Mouse (Mus musculus): ENCODE results near the gene Efnb3. TPM values are rescaled to one million over a fixed set of nuclear protein-coding genes. Genes with fewer than 3 reads are reported as not detected.
"Not testable (repeated sequence)": the region's sequence is repeated elsewhere in the genome, so short reads cannot be mapped to it uniquely, and the experiment has no call there.

The Efnb3 gene
- total RNA-seq, 2 experiments from 2014 or later, result 64.1 to 71.6 TPM

DNA sequence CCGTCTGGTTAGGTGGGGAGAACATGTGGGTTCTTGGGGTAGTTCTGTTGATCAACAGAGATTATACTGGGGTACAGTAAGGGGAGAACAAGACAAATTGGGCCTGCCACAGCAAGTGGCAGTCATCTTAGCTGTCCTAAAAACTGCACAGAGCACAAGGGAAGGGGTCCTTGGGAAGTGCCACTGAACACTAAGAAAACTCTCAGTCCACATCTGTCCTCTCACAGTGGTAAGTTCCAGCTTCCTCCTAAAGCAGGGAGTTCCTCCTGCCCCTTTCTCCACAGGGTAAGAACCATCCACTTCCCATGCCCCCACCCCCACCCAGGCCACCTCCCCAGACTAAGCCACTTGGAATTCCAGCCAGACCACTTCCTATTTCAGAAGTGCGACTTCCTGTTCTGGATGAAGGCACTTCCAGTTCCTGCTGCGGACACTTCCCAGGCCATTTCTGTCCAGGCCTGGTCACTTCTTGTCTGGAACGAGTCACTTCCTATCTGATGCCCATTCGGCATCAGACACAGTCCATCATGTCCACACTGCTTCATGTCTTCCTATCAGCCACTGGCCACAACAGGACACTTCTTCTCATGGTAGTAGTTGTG lies 5.4 kb downstream of the Efnb3 start:
- intact Hi-C loops (cut with DNase I), result no loop called here
- DNase-seq (ENCODE audit: low spot score), result no peak

- DNase-seq (ENCODE audit: low spot score), result no peak
- intact Hi-C loops (cut with DNase I), result no loop called here
These were observed 6.7 kb downstream of the Efnb3 start for GRCm38 (mm10) chr11:69553341-69553721.

DNA sequence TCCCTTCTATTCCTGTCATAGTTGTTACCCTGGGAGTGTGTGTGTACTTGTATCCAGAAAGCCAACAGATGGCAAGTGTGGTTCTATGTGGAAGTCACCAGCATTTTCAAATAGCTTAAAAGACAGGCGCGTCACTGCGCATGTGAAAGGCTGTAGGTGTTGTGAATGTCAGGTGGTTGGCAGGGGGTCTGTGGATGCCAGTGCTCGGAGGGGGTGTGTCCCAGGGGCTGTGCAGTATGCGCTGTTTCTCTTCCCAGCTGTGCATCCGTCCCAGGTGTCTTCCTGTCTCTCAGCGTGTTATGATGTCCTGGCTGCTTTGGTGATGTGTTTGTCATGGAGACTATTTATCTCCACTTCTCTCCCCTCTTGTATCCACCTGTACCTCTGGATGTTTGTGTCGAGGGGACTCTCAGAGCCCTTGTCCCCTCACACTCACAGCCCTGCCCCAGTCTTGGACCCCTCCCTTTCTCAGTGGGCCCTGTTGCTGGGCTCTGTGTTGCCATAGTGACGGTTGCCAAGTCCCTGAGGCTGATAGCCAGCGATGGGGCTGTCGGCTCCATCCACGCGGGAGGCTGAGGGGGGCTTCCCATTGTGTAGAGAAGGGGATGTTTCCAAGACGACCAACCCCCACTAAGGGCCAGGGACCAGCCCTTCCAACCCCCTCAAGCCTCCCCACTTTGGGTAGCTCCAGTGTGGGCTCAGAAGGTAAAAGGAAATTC lies 7.2 kb downstream of the Efnb3 start:
- intact Hi-C loops (cut with DNase I), result no loop called here
- no peak for DNase-seq (ENCODE audit: low spot score)

DNA sequence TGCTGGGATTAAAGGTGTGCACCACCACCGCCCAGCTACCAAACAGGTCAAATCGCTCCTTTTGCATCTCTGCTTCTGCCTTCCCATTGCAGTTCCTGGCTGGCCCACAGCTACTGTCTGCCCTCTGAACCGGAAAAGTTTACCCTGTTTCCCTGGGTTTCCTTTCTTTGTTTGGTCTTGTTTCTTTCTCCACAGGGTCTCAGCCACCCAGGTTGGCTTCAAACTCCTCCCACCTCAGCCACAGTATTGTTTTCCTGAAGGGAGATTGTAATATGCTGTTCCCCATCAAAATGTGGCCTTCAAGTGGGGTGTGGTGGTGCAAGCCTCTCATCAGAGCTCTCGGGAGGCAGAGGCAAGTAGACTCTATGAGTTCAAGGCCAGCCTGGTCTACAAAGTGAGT lies 8.7 kb downstream of the Efnb3 start:
- intact Hi-C loops (cut with DNase I), result no loop called here
- no peak for DNase-seq (ENCODE audit: low spot score)

DNA sequence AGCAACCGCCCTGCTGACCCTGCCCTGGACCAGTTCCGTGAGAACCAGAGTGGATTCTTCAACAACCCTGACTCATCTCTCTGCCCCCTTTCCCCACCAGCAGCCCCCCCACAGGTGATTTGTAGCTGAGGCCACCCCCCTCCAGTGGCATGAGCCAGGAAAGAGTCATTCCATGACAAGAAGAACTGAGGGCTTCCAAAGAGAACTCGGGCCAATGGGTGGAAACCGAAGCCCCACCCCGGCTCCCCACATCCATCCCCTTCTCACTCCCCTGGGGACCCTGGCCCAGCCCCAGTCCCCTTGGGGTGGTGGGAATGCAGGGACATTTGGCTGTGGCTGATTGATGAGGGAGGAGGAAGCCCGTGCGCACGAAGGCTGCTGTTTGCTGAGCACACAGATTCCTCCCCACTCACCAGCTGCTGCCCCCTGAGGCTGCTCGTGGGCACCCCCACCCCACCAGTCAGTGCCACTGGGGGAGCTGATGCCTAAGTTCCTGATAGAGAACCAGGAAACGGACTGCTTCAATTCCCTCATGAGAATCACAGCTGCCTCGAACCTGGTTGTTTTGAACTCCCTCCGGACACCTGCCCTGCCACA lies 10.8 kb downstream of the Efnb3 start, which contains the start of gene Dnah2:
TSS of gene Dnah2 (minus strand) at position 51 of the 597 bp plus-strand sequence.
- intact Hi-C loops (cut with DNase I), result loop anchor here (2.0 kb wide), 1 partner anchor 28 kb away; no protein-coding TSS in a partner anchor
- DNase-seq (ENCODE audit: low spot score), result no peak

DNA sequence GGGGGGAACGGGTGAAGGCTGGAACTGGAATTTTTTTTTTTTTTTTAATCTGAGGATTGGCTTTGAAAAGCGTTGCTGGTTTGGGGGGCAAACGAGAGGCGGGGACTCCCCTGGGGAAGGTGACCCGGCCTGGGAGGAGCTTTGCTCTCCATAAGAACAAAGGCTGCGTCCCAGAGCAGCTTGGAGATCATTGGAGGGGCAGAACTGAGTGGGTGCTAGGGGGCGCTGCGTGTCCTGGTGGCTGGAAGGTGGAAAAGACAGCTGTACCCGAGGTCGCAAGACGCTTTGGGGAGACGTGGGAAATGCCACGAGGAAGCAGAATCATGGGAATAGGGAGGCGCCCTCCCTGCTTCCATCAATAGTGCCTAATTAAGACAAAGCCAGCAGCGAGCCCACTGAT lies 12.9 kb downstream of the Efnb3 start:
- no peak for DNase-seq (ENCODE audit: low spot score)
- intact Hi-C loops (cut with DNase I), result loop anchor here (2.0 kb wide), 1 partner anchor 66 kb away; no protein-coding TSS in a partner anchor

DNA sequence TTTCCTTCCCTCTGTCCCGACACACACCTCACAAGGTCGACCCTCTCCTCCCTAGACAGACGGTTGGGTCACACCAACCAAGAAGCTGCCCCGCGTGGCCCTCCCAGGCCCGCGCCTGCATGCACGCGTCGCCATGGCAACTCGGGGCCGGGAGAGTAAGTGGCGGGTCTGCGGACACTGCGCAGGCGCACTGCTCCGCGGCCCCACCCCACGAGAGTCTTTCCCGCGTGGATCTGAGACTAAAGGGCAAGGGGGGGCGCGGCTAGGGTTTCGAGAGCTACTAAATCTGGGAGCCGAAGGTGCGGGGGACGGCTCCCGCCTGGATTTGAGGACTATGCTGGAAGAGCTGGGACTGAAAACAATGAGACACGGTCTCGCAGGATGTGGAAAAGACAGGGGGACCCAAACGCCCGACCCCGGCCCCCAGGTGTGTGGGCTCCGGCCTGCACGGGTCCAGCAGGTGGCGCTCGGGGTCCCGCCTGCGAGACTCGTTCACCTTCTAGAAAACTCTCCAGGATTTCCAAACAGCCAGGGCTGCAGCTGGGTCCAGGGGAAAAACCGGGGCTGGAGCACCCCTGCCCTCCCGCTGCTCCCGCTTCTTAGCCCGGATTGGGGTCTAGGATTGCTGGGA lies 13.5 kb downstream of the Efnb3 start:
- peak; percentile 45 for DNase-seq (ENCODE audit: low spot score)
- intact Hi-C loops (cut with DNase I), result loop anchor here (2.0 kb wide), 1 partner anchor 66 kb away; no protein-coding TSS in a partner anchor

GRCm38 (mm10) chr11:69545957-69546356 lies 14.0 kb downstream of the Efnb3 start:
- DNase-seq (ENCODE audit: low spot score), result no peak
- intact Hi-C loops (cut with DNase I), result loop anchor here (2.0 kb wide), 1 partner anchor 67 kb away; no protein-coding TSS in a partner anchor

- intact Hi-C loops (cut with DNase I), result no loop called here
These were observed 16.4 kb downstream of the Efnb3 start for GRCm38 (mm10) chr11:69543598-69543997.

GRCm38 (mm10) chr11:69541741-69542140 lies 18.3 kb downstream of the Efnb3 start:
- intact Hi-C loops (cut with DNase I); DNase-seq (ENCODE audit: low spot score): not testable (repeated sequence)

More at GRCm38 (mm10) chr11:69543598-69543997, 16.4 kb downstream of the Efnb3 start:
- no peak for DNase-seq (ENCODE audit: low spot score)

- no peak for DNase-seq (ENCODE audit: low spot score)
- intact Hi-C loops (cut with DNase I), result no loop called here
These were observed 19.3 kb downstream of the Efnb3 start for GRCm38 (mm10) chr11:69540700-69541099.

DNA sequence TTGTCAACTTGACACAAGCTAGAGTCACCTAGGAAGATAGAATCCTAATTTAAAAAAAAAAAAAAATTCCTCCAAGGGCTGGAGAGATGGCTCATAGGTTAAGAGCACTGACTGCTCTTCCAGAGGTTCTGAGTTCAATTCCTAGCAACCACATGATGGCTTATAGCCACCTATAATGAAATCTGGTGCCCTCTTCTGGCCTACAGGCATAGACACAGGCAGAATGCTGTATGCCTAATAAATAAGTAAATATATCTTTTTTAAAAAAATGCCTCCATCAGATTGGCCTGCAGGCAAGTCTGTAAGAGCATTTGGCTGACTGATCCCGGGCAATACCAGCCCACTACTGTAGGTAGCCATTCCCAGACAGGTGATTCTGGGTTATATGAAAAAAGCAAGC lies 25.0 kb downstream of the Efnb3 start:
- DNase-seq (ENCODE audit: low spot score), result no peak
- intact Hi-C loops (cut with DNase I), result no loop called here

- DNase-seq (ENCODE audit: low spot score), result no peak
- intact Hi-C loops (cut with DNase I), result no loop called here
These were observed 27.4 kb downstream of the Efnb3 start for GRCm38 (mm10) chr11:69532480-69533150.

DNA sequence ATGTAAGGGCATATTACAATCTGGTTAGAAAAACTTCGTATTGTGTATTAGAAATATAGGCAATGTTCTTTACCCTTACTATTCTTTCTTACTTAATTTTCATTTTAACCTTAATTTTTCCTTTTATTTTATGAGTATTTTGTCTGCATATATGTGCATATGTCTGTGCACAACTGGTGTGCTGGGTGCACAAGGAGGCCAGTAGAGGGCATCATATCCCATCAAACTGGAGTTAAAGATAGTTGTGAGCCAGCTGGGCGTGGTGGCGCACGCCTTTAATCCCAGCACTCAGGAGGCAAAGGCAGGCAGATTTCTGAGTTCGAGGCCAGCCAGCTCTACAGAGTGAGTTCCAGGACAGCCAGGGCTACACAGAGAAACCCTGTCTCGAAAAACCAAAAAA lies 29.2 kb downstream of the Efnb3 start:
- DNase-seq (ENCODE audit: low spot score); intact Hi-C loops (cut with DNase I): not testable (repeated sequence)

DNA sequence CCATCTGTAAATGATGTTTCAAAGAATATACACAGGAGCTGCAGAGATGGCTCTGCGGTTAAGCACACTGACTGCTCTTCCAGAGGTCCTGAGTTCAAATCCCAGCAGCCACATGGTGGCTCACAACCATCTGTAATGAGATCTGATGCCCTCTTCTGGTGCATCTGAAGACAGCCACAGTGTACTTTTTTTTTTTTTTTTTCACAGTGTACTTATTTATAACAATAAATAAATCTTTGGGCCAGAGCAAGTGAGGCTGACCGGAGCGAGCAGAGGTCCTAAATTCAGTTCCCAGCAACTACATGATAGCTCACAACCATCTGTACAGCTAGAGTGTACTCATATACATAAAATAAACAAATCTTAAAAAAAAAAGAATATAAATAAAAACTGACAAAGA lies 29.7 kb downstream of the Efnb3 start:
- DNase-seq (ENCODE audit: low spot score); intact Hi-C loops (cut with DNase I): not testable (repeated sequence)

DNA sequence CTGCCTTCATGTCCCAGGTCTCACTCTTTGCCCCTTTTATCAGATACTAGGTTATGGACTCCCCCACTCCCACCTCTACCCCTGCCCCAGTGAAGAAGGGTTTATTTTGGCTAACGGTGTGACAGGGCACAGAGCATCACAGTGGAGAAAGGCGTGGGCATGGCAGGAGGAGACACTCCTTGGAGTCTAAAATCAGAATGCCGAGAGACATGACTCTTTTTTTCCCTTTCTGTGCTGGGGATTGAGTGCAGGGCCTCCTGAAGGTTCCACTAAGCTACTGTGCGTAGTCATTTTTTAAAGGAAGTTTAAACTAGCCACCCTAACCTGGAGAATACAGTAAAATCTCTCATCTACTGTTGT lies 32.0 kb downstream of the Efnb3 start:
- no peak for DNase-seq (ENCODE audit: low spot score)
- intact Hi-C loops (cut with DNase I), result no loop called here

GRCm38 (mm10) chr11:69527098-69528030 lies 32.6 kb downstream of the Efnb3 start:
- intact Hi-C loops (cut with DNase I), result no loop called here
- no peak for DNase-seq (ENCODE audit: low spot score)

- DNase-seq (ENCODE audit: low spot score), result no peak
- intact Hi-C loops (cut with DNase I), result no loop called here
These were observed 33.4 kb downstream of the Efnb3 start for GRCm38 (mm10) chr11:69526631-69527030.

DNA sequence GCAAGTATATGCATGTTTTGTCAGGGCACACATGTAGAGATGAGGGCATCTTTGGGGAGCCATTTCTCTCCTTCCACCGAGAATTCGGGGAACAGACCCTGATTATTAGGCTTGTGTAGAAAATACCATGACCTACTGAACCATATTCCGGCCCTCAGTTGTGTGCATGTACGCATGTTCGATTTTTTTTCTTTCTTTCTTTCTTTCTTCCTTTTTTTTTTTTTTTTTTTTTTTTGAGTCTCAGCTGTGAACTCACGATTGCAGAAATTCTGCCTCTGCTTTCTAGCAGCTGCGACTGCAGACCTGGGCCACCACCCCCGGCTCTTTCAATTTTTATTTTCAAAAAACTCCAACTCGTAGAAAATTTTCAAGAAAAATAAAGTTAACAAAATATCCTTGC lies 34.3 kb downstream of the Efnb3 start:
- intact Hi-C loops (cut with DNase I), result no loop called here
- DNase-seq (ENCODE audit: low spot score), result no peak
